Mouse (Mus musculus) MN1 (cell line): ENCODE data around the gene Pin1rt1.
A peak's percentile ranks its signal among the peaks of the same experiment; 100 is the strongest.

Experiments used
- DNase-seq: peaks from one replicate; pipeline ENCODE4 v3.0.0-alpha.2; 2016; ENCODE audit warnings: low spot score

Gene Pin1rt1

GRCm38 (mm10) chr2:104711585-104712485 lies 4.3 kb downstream of the Pin1rt1 start, which contains the start of gene Tcp11l1:
Gene Tcp11l1, minus strand, starts transcription at chr2:104712169.
- DNase-seq: peak; percentile 73

GRCm38 (mm10) chr2:104710670-104711370 lies 5.4 kb downstream of the Pin1rt1 start:
- DNase-seq: peak; percentile 20

GRCm38 (mm10) chr2:104709786-104710337 lies 6.3 kb downstream of the Pin1rt1 start:
- DNase-seq: no peak

GRCm38 (mm10) chr2:104704355-104704754 lies 11.8 kb downstream of the Pin1rt1 start:
- DNase-seq: no peak

- DNase-seq: no peak
These were observed 13.0 kb downstream of the Pin1rt1 start for GRCm38 (mm10) chr2:104703158-104703557.

- no peak for DNase-seq
These were observed 16.5 kb downstream of the Pin1rt1 start for GRCm38 (mm10) chr2:104699659-104700058.

- no peak for DNase-seq
These were observed 23.6 kb downstream of the Pin1rt1 start for GRCm38 (mm10) chr2:104692551-104692950.

- no peak for DNase-seq
These were observed 25.5 kb downstream of the Pin1rt1 start for GRCm38 (mm10) chr2:104690720-104691119.

- no peak for DNase-seq
These were observed 27.5 kb downstream of the Pin1rt1 start for GRCm38 (mm10) chr2:104688724-104689123.

- no peak for DNase-seq
These were observed 27.9 kb downstream of the Pin1rt1 start for GRCm38 (mm10) chr2:104688321-104688720.

- no peak for DNase-seq
These were observed 28.9 kb downstream of the Pin1rt1 start for GRCm38 (mm10) chr2:104687261-104687660.

- peak; percentile 77 for DNase-seq
These were observed 30.8 kb downstream of the Pin1rt1 start for GRCm38 (mm10) chr2:104685418-104685817.

- no peak for DNase-seq
These were observed 31.4 kb downstream of the Pin1rt1 start for GRCm38 (mm10) chr2:104684771-104685170.

GRCm38 (mm10) chr2:104677326-104677725 lies 38.9 kb downstream of the Pin1rt1 start:
- no peak for DNase-seq

GRCm38 (mm10) chr2:104671724-104672123 lies 44.5 kb downstream of the Pin1rt1 start:
- no peak for DNase-seq

GRCm38 (mm10) chr2:104669122-104669804 lies 46.9 kb downstream of the Pin1rt1 start:
- no peak for DNase-seq
